Mouse (Mus musculus): Measurements from ENCODE around the gene Myo16.

- TF ChIP-seq CTCF (IDR thresholded peaks at IDR 0.05; ENCODE audit: insufficient read depth, low read depth, low read length): no peak
- no peak for TF ChIP-seq POLR2A (IDR thresholded peaks at IDR 0.05; ENCODE audit: insufficient read depth, low read depth, low read length)
These were observed 336.7 kb downstream of the Myo16 start for GRCm38 (mm10) chr8:10490420-10490784.
